Mouse (Mus musculus) myocyte (in vitro differentiated cells): Measurements from ENCODE around the gene Cngb1.

Experiments
- E2F4 ChIP-seq: IDR thresholded peaks from one replicate; pipeline ENCODE4 v1.6.1; 2011; ENCODE audit warnings: mild to moderate bottlenecking, control low read depth, moderate library complexity; ENCODE audit not compliant: insufficient read depth
- MAX ChIP-seq: IDR thresholded peaks from one replicate; pipeline ENCODE4 v1.6.1; 2011; ENCODE audit warnings: low read depth, mild to moderate bottlenecking, control low read depth
- MYOD1 ChIP-seq, 3 experiments: IDR thresholded peaks; one replicate each; pipeline ENCODE4 v1.6.1; 2011; ENCODE audit warnings: control low read depth in 2 of 3, low read depth in 2 of 3, mild to moderate bottlenecking in 2 of 3, moderate library complexity in 1 of 3; ENCODE audit not compliant: insufficient read length in 2 of 3, control insufficient read depth in 1 of 3
- POLR2A ChIP-seq: IDR thresholded peaks from one replicate; pipeline ENCODE4 v1.6.1; 2011; ENCODE audit warnings: low read depth, mild to moderate bottlenecking, control low read depth, moderate library complexity; ENCODE audit not compliant: insufficient read length
- SRF ChIP-seq: IDR thresholded peaks from one replicate; pipeline ENCODE4 v1.6.1; 2011; ENCODE audit warnings: low read depth; ENCODE audit not compliant: control insufficient read depth, insufficient read length
- TCF12 ChIP-seq: IDR thresholded peaks from one replicate; pipeline ENCODE4 v1.6.1; 2011; ENCODE audit warnings: mild to moderate bottlenecking, control low read depth; ENCODE audit not compliant: poor library complexity, insufficient read depth, severe bottlenecking
- USF1 ChIP-seq: IDR thresholded peaks from one replicate; pipeline ENCODE4 v1.6.1; 2011; ENCODE audit warnings: low read depth, mild to moderate bottlenecking, control low read depth, moderate library complexity

- no peak for TF ChIP-seq TCF12
- no peak for TF ChIP-seq USF1
- TF ChIP-seq SRF: no peak
- TF ChIP-seq E2F4: no peak
- no peak for TF ChIP-seq POLR2A
- no peak for TF ChIP-seq MAX
- no peak for TF ChIP-seq MYOD1 (IDR thresholded peaks at IDR 0.05; ENCODE audit: control insufficient read depth in 1 of 3, insufficient read length in 2 of 3, low read depth in 2 of 3)
These were observed 86.8 kb downstream of the Cngb1 start for GRCm38 (mm10) chr8:95219623-95220022.
